Mouse (Mus musculus): ENCODE results near the gene Spint4.

Gene Spint4

DNA sequence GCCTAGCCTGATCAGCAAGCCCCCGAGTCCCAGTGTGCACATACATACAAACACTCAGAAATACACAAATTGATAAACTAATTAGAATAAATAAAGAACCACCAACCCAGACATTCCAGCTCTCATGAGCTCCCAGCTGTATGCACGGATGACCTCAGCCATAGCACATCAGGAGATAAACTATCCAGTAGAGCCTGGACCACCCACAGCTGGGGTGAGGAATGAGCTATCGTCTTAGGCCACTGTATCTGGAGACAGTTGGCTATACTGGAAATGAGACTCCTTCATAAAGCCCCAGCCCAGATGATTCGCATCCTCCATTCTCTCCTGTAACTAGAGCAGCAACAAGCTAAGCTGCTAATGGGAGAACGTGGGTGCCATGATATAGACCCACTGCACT lies 36.5 kb downstream of the Spint4 start:
- DNase-seq: no peak

DNA sequence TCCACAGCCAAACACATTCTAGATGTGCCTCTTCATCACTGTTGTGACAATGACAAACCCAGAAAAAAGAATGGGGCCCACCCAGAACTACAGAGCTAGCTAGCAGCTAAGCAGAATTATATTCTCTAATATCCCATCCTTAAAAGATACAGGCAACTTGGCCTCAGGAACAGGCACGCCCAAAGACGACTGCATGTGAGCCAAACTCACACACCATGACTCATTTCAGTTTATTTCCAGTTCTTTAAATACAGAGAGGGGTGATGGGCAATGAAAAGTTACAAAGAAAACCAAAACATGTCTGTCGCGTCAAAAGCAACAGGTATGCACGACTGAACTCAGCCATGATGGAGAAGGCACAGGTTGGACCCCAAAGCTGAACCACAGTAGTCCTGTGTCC lies 37.1 kb downstream of the Spint4 start:
- DNase-seq: no peak

DNA sequence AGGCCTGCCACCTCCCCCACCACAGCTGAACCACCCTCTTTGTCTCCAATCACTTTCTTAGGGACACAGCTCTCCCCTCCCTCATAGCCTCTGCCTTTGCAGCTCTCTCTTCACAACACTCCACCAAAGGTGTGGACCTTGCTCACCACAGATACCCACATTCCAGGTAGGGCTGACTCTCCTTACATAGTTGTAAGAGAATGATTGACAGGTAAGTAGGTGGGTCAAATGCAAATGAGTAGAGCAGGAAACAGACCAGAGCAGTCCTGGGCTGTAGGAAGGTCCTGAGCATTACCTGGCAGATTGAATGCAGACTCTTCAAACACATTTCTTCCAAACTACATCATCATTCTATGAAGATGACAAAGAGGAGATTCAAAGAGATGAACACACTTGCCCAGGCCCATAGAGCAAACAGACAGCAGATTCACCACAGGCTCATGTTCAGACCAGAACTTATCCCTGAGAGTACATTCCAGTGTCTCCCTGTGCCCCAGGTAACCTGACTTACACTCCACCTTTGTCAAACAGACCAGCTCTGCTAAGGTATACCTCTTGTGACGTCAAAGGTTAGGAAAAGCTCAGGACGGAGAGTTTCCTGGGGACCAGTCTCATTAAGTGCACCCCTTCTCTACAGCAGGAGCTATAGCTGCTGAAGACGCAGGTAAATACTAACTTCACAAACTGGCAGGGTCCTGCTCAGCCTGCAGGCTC lies 39.2 kb downstream of the Spint4 start:
- DNase-seq: peak; percentile 14

DNA sequence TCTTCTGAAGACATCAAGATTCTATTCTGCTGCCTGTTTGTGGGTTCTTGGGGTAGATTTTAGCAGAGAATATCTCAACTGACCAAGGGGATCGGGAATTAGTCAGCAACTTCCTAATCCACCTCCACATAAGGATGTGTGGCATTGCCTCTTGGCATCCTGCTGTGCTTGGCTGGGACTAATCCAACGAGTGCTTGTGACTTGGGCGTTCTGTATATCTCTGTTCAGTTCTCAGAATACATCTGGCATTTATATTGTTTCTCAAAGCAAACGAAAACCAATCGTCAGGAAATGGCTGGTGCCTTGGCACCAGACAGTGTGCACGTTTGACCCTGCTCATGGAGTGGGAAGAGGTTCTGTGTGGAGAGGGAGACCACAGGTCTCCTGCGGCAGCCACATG lies 41.6 kb downstream of the Spint4 start:
- DNase-seq: no peak

DNA sequence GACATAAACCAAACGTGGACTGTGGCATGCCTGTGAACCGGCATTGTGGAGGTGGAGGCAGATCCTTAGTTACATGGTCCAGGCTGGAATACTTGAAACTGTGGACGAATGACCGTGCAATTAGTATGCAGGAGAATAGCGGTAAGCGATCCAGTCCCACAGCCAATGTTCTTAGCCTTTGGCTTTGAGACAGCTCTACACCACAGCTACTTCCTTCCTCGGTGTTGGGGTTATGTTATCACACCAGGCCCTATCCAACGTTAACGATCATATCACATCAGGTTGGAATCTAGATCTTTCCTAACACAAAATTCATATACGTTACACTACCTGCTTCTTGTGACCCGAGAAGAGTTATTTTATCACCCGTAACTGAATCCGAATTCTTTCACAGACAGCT lies 46.7 kb downstream of the Spint4 start:
- no peak for DNase-seq

DNA sequence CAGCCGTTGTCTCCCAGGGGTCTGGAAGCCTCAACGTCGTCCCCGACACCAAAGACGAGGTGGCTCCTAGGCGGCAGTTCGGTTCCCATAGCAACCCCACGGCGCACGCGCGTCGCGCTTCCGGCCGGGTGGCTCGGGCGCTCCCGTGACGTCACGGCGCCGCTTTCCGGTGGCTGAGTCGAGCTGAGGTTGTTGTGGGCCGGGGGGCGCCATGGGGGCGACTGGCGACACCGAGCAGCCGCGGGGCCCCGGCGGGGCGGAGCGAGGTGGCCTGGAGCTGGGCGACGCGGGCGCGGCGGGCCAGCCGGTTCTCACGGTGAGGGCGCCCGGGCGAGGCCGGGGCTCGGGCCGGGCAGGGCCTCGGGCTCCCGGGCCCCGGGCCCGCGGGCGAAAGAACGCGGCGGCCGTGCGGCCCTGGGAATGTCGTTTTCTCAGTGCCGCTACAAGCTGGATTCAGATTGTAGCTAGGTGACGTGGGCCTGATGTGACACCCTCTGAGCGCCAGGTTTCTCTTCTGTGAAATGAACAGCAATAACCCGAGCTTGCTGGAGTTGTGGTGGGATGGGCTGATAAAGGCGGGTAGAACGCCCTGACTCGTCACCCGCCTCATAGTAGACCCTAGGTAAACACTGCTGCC lies 47.7 kb downstream of the Spint4 start, which contains the start of the genes Wfdc3 and Dnttip1:
Wfdc3 (minus strand) TSS at position 89 of the 637 bp plus-strand sequence.
Dnttip1 (plus strand) TSS at position 141 of the 637 bp plus-strand sequence.
- DNase-seq: peak; percentile 95

DNA sequence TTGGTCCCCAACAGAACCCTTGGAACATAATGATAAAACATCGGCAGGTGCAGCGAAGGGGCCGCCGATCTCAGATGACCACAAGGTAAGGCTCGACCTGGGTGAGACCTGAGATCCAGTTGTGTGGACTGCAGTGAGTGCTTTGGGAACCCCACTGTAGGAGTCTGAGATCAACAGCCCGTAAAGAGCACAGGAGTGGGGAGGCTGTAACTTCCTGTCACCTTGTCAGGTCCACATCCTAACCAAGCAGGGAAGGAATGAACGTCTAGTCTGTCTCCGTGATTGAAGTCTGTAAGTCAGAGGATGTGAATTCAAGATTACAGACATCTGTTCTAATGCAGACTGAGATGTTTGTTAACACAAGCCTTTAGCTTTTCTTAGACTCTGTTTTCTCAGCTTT lies 48.4 kb downstream of the Spint4 start:
- no peak for DNase-seq

DNA sequence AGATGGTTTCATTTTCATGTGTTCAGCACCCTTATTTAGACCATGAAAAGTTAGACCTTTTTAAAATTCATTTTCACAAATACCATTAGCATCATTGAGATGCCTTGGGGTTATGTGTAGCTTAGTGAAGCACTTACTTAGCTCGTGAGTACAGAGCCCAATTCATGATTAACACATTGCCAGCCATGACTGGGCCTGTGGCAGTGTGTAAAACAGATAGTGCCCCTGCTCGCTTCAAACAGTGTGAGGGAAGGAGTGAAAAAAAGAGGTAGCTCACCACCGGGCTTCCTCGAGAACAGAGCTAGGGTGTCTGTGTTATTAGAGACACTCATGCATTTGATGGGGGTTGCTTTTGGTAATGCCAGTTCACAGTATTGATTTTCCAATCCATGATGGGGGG lies 49.9 kb downstream of the Spint4 start:
- DNase-seq: no peak

DNA sequence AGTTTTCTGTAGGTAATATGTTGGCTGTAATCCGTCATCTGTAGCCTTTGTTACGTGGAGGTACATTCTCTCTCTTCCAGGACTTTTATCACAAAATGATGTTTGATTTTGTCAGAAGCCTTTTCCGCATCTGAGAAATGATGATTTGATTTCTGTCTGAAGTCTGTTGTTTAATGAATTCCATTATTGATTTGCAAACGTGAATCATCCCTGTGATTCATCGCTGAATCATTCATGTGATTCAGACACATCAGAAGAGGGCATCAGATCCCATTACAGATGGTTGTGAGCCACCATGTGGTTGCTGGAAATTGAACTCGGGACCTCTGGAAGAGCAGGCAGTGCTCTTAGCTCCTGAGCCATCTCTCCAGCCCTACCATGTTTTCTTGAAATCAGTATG lies 50.7 kb downstream of the Spint4 start:
- DNase-seq: no peak
